Mouse (Mus musculus) ES-E14 (cell line): ENCODE data around the gene Itsn1. TPM values are rescaled to one million over a fixed set of nuclear protein-coding genes. Genes with fewer than 3 reads are reported as not detected.

ENCODE experiments used
- DNase-seq: peaks from one replicate; pipeline ENCODE4 v3.0.0-alpha.2; 2013; ENCODE audit warnings: low read depth, low spot score
- H3K27ac ChIP-seq: 2 replicates; pipeline ENCODE4 v1.5.1; 2012; ENCODE audit warnings: low read depth, mild to moderate bottlenecking, low read length, moderate library complexity, mixed read lengths; ENCODE audit not compliant: poor library complexity, insufficient read depth, severe bottlenecking
- H3K36me3 ChIP-seq: 2 replicates; pipeline ENCODE4 v1.6.1; 2012; ENCODE audit warnings: mild to moderate bottlenecking, low read length, moderate library complexity, mixed read lengths; ENCODE audit not compliant: control insufficient read depth, poor library complexity, insufficient read depth, severe bottlenecking
- H3K4me1 ChIP-seq, 2 experiments: fragments of 150-350 bp in 1 of 2; sonication (generic) in 1 of 2; 2 replicates each; pipeline ENCODE4 v1.6.1; 2012; ENCODE audit warnings: low read length in 2 of 2, mild to moderate bottlenecking in 1 of 2, mixed read lengths in 1 of 2; ENCODE audit not compliant: control insufficient read depth in 2 of 2, insufficient read depth in 2 of 2, poor library complexity in 1 of 2
- H3K4me3 ChIP-seq, 2 experiments: fragments of 150-350 bp in 1 of 2; sonication (generic) in 1 of 2; 2 replicates each; pipeline ENCODE4 v1.5.1; 2012; ENCODE audit warnings: low read length in 2 of 2, low read depth in 1 of 2, mild to moderate bottlenecking in 1 of 2, mixed read lengths in 1 of 2; ENCODE audit not compliant: insufficient read depth in 1 of 2, poor library complexity in 1 of 2, severe bottlenecking in 1 of 2
- H3K9ac ChIP-seq: 2 replicates; pipeline ENCODE4 v1.6.1; 2012; ENCODE audit warnings: low read depth, mild to moderate bottlenecking, low read length, mixed read lengths; ENCODE audit not compliant: poor library complexity, insufficient read depth, severe bottlenecking
- H3K9me3 ChIP-seq: fragments of 150-350 bp; sonication (generic); 2 replicates; pipeline ENCODE4 v1.6.1; 2012; ENCODE audit warnings: low read depth, mild to moderate bottlenecking, low read length; ENCODE audit not compliant: control insufficient read depth, insufficient read depth
- CHD2 ChIP-seq: IDR thresholded peaks from 2 replicates; pipeline ENCODE4 v1.6.1; 2014; ENCODE audit warnings: mild to moderate bottlenecking, low read depth, low read length, inconsistent platforms
- HCFC1 ChIP-seq: IDR thresholded peaks from 2 replicates; pipeline ENCODE4 v1.6.1; 2012; ENCODE audit warnings: low read length, inconsistent platforms, borderline replicate concordance; ENCODE audit not compliant: insufficient read depth
- MAFK ChIP-seq: IDR thresholded peaks from 2 replicates; pipeline ENCODE4 v1.6.1; 2014; ENCODE audit warnings: mild to moderate bottlenecking, low read depth, low read length, inconsistent platforms; ENCODE audit not compliant: insufficient read depth
- ZC3H11A ChIP-seq: IDR thresholded peaks from 2 replicates; pipeline ENCODE4 v1.6.1; 2012; ENCODE audit warnings: low read depth, mild to moderate bottlenecking, inconsistent platforms, low read length, borderline replicate concordance
- ZNF384 ChIP-seq: IDR thresholded peaks from 2 replicates; pipeline ENCODE4 v1.6.1; 2012; ENCODE audit warnings: low read depth, low read length, inconsistent platforms
- in situ Hi-C, 2 experiments: fragments of 600-800 bp; cut with MboI; formaldehyde crosslinking; loops; one replicate each; pipeline ENCODE4 v1.15.1; 2025; ENCODE audit warnings: low sequenced_read_pairs in 2 of 2, inconsistent platforms in 1 of 2; ENCODE audit not compliant: unreplicated experiment in 2 of 2
- total RNA-seq: library from RNA; depleted of rRNA; stranded (reverse); fragments of 300-350 nt; gene quantifications from 2 replicates; pipeline ENCODE4 v1.2.3, GENCODE M21; 2012

Itsn1 gene
- total RNA-seq, 1 experiment = 28.6 TPM

GRCm38 (mm10) chr16:91900274-91900673, 171.2 kb downstream of the Itsn1 start:
- TF ChIP-seq MAFK = no peak
- TF ChIP-seq CHD2 = no peak
- TF ChIP-seq HCFC1 = no peak
- no peak for TF ChIP-seq ZC3H11A
- no peak for TF ChIP-seq ZNF384
- Histone ChIP-seq H3K27ac (no peak overlapping the region), H3K9ac (no peak overlapping the region), H3K9me3 (no peaks in the 10 kb centered on the region), H3K4me1 (peaks cover 0 to 4% of the 10 kb centered on the region in 2 experiments; a peak in 1 of 4 replicates), H3K36me3 (no peaks in the 10 kb centered on the region), H3K4me3 (no peak overlapping the region)
- in situ Hi-C loops = loop anchor here (25.0 kb wide), 1 partner anchor 188 kb away; no protein-coding TSS in a partner anchor
- DNase-seq = no peak

- H3K4me3 ChIP-seq = no peak overlapping the region
- no peak overlapping the region for H3K9ac ChIP-seq
- no peak overlapping the region for H3K27ac ChIP-seq
- TF ChIP-seq MAFK = no peak
- TF ChIP-seq HCFC1 = no peak
- no peak for TF ChIP-seq ZNF384
- TF ChIP-seq ZC3H11A = no peak
- no peak for TF ChIP-seq CHD2
- peaks cover 0 to 15% of the 10 kb centered on the region in 2 experiments; a peak in 2 of 4 replicates for H3K4me1 ChIP-seq
- H3K9me3 ChIP-seq = no peaks in the 10 kb centered on the region
- peak; percentile 34 for DNase-seq
- in situ Hi-C loops = loop anchor here (25.0 kb wide), 1 partner anchor 192 kb away; no protein-coding TSS in a partner anchor
- no peaks in the 10 kb centered on the region for H3K36me3 ChIP-seq
These were observed 174.9 kb downstream of the Itsn1 start for GRCm38 (mm10) chr16:91903801-91904506.

GRCm38 (mm10) chr16:91905127-91905860, 176.2 kb downstream of the Itsn1 start:
- TF ChIP-seq ZNF384 (no peak), CHD2 (no peak), ZC3H11A (no peak), HCFC1 (no peak), MAFK (no peak)
- peaks cover 0 to 11% of the 10 kb centered on the region in 2 experiments; a peak in 2 of 4 replicates for H3K4me1 ChIP-seq
- in situ Hi-C loops = loop anchor here (25.0 kb wide), 1 partner anchor 193 kb away; no protein-coding TSS in a partner anchor

GRCm38 (mm10) chr16:91905987-91906386, 176.9 kb downstream of the Itsn1 start:
- Histone ChIP-seq H3K9me3 (no peaks in the 10 kb centered on the region), H3K27ac (no peak overlapping the region), H3K4me3 (peak overlapping the region in 1 of 2 experiments; percentile 21; a peak in 1 of 4 replicates), H3K4me1 (peaks cover 0 to 11% of the 10 kb centered on the region in 2 experiments; a peak in 2 of 4 replicates), H3K9ac (no peak overlapping the region), H3K36me3 (no peaks in the 10 kb centered on the region)
- in situ Hi-C loops = loop anchor here (25.0 kb wide), 1 partner anchor 194 kb away; no protein-coding TSS in a partner anchor
- TF ChIP-seq ZNF384 (no peak), HCFC1 (no peak), CHD2 (no peak), MAFK (no peak), ZC3H11A (no peak)
- DNase-seq = no peak

More at GRCm38 (mm10) chr16:91905127-91905860, 176.2 kb downstream of the Itsn1 start:
- peak overlapping the region in 1 of 2 experiments; percentile 43; a peak in 2 of 4 replicates for H3K4me3 ChIP-seq
- H3K9ac ChIP-seq = no peak overlapping the region
- no peak overlapping the region for H3K27ac ChIP-seq
- no peaks in the 10 kb centered on the region for H3K36me3 ChIP-seq
- no peaks in the 10 kb centered on the region for H3K9me3 ChIP-seq
- DNase-seq = peak; percentile 80
